Mouse (Mus musculus) layer of hippocampus, adult 8-10 months (tissue): ENCODE data around the gene Cabp2. TPM values are rescaled to one million over a fixed set of nuclear protein-coding genes. Genes with fewer than 3 reads are reported as not detected.
"Not testable (repeated sequence)": the region's sequence is repeated elsewhere in the genome, so short reads cannot be mapped to it uniquely, and the experiment has no call there.

Experiments
- DNase-seq, 2 experiments: peaks; one replicate each; pipeline ENCODE4 v3.0.0; 2022; ENCODE audit warnings: low spot score in 2 of 2
- total RNA-seq, 4 experiments: library from RNA; stranded (reverse); gene quantifications; 2 replicates each; pipeline ENCODE4 v1.2.4; 2022

Gene Cabp2
- not detected for total RNA-seq

DNA sequence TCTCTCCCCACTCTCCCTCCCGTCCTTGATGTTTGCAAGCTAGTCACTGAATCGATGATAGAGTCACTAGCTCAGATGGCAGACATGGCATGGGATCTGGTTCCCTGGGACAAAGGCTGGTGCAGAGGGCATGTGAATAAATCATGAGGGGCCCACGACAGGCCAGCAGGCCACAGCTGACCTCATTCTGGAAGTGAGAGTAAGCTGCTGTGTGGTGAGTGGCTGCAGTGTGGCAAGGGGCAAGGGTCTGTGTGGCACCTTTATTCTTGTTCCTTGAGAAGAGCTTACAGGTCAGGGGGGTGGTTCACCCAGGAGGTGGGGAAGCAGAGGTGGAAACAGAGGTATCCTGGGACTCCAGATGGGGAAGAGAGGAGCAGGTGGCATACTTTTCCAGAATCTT, at the start of gene Cabp2:
TSS of gene Cabp2 (plus strand) at position 185 of the 400 bp plus-strand sequence.
- DNase-seq, result no peak

- DNase-seq, result no peak
These were observed 48.7 kb upstream of the Cabp2 start for GRCm38 (mm10) chr19:4032668-4033067.

- no peak for DNase-seq
These were observed 48.1 kb upstream of the Cabp2 start for GRCm38 (mm10) chr19:4033298-4033697.

- DNase-seq, result no peak
These were observed 47.6 kb upstream of the Cabp2 start for GRCm38 (mm10) chr19:4033742-4034141.

- no peak for DNase-seq
These were observed 44.9 kb upstream of the Cabp2 start for GRCm38 (mm10) chr19:4036327-4037045.

- not testable (repeated sequence) for DNase-seq
These were observed 44.1 kb upstream of the Cabp2 start for GRCm38 (mm10) chr19:4037154-4037787.

DNA sequence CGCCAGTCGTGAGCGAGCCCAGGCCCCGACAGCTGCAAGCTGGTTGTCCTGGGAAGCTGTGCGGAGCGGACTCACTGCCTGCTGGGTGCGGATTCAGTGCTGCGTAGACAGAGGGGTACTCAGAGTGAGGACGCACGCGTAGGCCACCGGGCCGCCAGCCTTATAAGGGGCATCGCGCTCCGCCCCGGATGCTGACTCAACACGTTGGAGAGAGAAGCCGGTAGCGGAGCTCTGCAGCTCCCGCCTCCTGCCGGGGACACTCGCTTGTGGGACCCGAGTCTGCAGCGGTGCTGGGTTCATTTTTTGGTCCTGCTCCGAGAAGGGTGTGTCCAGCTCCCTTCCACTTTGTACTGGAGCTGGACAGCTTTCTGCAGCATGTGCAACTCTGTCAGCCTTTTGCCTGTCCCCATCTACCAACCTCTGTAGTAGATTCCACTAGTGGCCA, 43.6 kb upstream of the Cabp2 start, which contains the start of gene Gstp1:
TSS of gene Gstp1 (minus strand) at position 198 of the 445 bp plus-strand sequence.
- DNase-seq, result peak; percentile 88 to 91

GRCm38 (mm10) chr19:4040941-4041340, 40.4 kb upstream of the Cabp2 start:
- not testable (repeated sequence) for DNase-seq

GRCm38 (mm10) chr19:4041500-4041899, 39.9 kb upstream of the Cabp2 start:
- not testable (repeated sequence) for DNase-seq

GRCm38 (mm10) chr19:4042124-4042523, 39.3 kb upstream of the Cabp2 start:
- DNase-seq, result no peak

- not testable (repeated sequence) for DNase-seq
These were observed 37.3 kb upstream of the Cabp2 start for GRCm38 (mm10) chr19:4044109-4044508.

DNA sequence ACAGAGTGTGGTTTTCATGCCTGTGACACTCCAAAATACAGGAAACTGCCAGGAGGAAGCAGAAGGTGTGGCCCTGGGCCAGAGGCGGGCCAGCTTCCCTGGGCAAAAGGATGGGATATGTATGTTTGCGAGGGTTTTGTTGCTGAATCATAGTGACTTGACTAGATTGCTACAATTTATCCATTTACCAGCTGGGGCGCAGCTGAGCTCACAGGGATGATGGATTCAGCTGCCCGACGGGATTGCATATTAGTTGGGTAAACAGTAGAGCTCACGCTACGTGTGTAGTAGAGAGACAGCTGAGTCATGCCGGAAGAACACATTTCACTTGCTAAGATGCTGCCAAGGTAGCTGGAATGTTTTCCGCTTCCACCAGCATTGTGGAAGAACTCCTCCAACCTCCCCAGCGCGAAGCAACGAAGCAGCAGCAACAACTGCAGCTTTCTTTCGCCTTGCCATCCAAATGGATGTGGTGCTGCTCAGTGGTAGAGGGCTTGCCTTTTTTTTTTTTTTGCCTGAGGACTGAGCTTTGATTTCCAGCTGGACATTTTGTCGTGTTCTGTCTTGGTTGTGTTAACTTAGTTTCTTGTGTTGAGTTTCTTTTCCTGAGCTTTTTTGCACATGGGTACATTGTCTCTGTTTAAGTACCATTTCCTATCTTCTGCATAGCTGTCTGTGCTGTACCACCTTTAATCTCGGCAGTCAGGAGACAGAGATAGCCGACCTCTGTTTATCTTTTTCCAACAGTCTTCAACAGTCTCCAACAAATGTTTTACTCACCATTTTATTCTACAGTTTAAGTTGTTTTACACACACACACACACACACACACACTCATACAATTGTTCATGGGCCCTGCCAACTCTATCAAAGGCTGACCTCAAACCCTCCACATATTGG, 35.2 kb upstream of the Cabp2 start, which contains the start of gene Gstp2:
TSS of gene Gstp2 (minus strand) at position 58 of the 900 bp plus-strand sequence.
- DNase-seq, result peak; percentile 84 to 86

DNA sequence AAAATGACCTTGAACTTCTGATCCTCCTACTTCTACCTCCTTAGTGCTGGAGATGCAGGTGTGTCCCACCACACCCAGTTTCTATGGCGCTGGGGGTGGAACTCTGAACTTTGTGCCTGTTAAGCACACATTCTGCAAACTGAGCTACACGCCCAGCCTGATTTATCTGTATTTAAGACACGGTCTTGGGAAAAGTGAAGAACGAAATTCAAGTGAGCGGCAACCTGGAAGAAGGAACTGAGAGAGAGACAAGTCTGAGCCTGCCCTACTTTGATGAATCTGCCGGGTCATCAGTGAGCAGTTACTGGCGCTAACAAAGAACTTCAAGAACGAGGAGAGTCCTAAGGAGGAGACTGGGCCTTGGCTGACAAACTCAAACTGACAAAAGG, 34.5 kb upstream of the Cabp2 start:
- DNase-seq, result no peak

DNA sequence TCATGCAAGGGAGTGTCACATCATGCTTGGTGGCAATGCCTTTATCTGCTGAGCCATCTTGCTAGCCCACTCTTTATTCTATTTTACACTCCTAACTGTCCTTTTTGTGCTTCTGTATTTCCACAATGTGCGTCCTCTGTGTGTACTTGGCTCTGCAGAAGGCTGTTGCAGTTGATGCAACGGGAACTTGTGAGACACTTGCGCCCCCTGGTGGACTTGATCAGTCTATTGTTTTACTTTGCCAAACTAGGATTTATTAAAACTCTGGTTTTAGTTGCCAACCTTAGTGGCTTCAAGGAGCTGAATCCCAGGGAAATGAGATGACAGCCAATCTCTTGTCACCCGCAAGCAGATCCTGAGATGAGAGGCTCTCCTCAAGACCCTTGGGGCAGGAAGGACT, 33.5 kb upstream of the Cabp2 start:
- DNase-seq, result peak in 1 of 2 experiments; percentile 73

DNA sequence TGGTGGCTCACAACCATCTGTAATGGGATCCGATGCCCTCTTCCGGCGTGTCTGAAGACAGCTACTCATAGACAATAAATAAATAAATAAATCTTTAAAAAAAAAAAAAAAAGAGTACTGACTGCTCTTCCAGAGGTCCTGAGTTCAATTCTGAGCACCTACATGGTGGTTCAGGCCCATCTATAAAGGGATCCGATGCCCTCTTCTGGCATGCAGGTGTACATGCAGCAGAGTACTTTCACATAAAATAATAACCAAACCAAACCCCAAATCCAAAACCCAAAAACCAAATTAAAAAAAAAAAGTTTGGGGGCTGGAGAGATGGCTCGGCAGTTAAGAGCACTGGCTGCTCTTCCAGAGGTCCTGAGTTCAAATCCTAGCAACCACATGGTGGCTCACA, 32.3 kb upstream of the Cabp2 start:
- not testable (repeated sequence) for DNase-seq

DNA sequence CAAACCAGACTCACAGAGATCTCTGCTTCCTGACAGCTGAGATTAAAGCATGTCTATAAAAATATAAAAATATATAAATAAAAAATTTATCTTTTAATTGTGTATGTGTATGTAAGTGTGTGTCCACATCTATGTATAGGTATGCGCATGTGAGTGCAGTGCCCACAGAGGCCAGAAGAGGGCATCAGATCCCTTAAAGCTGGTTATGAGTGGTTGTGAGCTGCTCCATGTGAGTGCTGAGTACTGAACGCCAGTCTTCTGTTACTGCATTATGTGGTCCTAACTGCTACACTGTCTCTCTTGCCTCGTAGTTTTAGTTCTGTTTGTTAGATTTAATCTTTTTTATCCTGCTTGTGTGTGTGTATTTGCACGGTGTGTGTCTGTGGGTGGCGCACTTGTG, 30.4 kb upstream of the Cabp2 start:
- DNase-seq, result no peak

DNA sequence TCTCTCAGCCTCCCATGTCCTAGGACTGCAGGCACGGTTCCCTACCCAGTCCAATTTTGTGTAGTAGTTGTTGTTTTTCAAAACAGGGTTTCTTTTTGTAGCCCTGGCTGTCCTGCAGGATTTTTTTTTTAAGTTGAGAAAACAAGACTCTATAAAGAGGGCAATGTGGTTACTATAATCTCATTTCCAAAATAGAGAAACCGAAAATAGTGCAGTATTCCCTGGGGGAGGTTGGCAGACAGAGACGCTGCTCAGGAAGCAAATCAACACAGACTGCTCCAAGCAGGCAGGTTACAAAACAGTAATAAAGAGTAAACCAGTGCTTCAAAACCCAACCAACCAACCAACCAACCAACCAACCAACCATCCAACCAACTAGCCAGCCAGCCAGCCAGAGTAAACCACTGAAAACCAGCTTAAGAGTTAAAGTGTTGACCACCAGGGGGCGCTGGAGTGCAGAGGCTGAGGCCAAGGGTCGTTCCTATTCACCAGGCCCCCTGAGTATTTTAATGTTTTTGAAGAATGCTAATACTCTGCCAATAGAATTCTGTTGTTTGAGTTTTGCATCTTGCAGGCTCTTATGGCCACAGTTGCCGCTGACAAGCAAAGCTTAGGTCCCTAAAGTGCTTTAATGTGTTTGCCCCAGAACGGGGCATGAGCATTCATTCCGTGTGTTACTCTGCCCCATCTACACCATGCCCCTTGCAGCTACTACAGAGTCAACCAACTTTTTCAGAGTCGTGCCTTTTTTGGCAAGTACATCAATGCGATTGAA, 29.4 kb upstream of the Cabp2 start:
- peak in 1 of 2 experiments; percentile 46 for DNase-seq

DNA sequence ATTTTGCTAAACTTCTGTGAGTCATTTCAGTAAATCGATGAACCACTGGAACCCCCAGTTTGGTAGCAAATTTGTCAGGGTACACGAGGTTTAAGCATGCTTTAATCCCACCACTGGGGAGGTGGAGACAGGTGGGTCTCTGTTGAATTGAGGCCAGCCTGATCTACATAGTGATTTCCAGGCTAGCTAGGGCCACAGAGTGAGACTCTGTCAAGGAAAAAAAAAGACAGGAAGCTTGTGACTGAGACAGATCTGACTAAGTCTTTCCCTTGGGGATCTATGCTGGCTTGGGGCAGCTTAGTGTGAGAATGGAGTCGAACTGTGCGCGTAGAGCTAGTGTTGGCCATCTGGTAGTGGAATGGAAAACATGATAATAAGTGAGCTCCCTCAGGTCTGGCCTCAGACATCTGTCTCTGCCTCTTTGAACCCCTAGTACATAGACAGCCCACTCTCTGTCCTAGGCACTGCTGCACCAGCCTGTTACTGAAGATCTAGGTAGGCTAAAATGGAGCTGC, 28.8 kb upstream of the Cabp2 start:
- DNase-seq, result no peak

- no peak for DNase-seq
These were observed 26.8 kb upstream of the Cabp2 start for GRCm38 (mm10) chr19:4054613-4055012.

DNA sequence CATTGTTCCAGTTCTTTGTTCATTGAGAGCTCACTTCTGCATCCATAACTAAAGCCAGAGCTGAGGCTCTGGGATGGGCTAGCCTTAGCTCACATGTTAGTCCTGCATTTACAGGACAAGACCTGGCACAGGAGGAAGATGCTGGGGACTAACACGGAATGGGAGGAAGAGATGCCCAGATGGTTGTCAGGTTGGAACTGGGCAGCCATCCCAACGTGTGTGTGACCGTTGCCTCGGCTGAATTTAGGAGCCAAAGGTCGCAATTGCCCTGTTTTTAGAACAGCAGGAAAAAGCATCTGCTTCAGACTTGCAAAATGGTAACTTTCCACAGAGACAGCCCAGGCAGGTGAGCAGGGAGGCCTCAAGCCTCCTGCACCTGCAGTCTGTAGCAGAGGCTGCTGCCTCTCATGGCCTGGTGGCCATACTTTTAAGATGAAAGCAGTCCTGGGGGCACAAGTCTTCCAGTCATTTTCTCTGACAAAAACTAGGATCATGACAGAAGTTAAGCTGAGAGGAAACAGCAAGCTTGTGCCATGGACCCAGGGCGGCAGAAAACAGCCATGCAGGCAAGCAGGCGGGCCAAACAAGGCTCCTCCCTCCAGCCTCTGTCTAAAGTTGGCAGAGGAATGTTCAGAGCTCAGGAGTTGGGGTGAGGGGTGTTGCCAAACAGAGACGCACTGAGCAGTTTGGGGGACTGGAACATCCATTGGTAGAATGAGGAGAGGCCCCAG, 26.0 kb upstream of the Cabp2 start:
- DNase-seq, result no peak
